Mouse (Mus musculus) kidney, adult 11 months (tissue): ENCODE measurements around the gene Pgls.
A peak's percentile ranks its signal among the peaks of the same experiment; 100 is the strongest.

Experiments
- DNase-seq: peaks from one replicate; pipeline ENCODE4 v3.0.0; 2022

The Pgls gene

DNA sequence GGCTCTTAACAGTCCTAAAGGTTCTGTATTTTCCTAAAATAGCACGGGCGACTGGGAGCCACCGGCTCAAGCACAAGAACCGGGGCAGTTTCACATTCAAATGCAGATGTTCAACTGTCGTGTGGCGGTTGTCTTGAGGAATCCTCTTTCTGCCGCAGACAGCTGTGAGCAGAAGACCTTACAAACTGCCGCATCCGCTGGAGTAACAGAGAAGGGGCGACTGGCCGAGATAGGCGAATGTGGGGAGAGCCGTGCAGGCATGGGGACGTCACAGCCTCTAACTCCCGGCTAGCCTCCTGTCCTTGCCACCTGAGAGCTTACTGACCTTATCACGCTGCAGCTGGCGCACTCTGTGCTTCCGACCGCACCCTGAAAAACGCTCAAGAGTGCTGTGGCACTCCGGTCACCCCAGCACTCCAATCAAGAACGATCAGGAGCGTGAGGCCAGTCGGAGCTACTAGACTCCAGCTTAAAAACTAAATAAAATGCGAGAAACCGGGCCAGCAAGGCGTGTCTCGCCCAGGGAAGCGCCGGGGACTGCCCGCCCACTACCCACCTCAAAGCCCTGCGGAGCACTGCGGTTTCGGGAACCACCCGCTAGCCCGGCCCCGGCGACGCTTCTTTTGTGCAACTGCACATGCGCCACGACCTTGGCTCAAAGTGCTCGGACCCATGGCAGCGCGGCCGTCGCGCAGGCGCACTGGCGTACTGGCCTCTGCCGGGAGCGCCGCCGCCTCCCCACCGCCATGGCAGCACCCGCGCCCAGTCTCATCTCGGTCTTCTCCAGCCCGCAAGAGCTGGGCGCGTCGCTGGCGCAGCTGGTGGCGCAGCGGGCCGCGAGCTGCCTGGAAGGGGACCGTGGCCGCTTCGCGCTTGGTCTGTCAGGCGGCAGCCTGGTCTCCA is at the start of gene Pgls:
Gene Pgls (plus strand): TSS at position 706 of the 903 bp plus-strand sequence.
- peak; percentile 95 for DNase-seq

DNA sequence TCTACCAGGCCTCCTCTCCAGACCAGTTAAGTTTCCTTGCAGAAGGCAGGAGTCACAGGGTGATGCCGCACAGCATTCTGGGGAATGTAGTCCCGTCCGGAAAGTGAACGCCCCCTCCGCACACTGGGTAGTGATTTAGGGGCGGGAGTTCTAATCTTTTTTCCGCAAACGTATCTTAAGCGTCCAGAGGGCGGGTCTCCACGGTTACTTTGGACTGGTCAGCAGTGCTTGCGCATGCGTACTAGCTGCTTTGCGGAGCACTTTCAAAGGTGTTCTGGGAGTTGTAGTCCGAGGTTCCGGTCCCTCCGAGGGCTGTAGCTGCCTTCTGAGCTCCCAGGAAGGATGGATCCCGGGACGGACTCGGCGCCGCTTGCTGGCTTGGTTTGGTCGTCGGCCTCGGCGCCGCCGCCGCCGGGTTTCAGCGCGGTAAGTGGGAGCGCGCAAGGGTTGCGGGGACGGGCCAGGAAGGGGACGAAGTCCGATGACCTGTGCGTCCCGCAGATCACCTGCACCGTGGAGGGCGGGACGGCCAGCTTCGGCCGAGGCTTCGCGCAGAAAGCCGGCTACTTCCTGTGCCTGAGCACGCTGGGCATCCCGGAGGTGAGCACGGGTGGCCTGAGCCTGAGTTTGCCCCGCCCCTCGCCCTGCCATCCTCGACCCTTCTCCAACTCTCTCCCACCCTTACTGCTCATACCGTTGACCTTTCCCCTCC is 49.2 kb upstream of the Pgls start, which contains the start of gene Mvb12a:
Gene Mvb12a (plus strand): TSS at position 291 of the 712 bp plus-strand sequence.
- peak; percentile 99 for DNase-seq

DNA sequence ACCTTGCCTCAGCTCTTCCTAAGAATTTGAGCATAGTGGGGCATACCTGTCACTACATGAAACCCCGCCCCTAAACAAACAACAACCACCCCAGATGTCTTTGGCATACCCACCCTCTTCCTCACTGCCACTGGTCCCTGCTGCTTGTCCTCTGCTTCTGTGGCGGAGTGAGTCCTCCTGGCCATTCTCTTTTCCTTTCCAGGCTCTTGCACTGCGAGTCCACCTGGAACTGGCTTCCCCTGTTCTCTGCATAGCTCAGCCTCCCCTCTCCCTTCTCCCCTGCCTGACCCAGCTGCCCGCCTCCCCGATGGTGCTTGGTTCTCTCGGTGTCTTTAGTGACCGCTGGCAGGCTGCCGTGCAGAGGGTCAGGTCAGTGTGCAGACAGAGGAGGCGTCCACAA is 48.2 kb upstream of the Pgls start:
- DNase-seq = no peak

DNA sequence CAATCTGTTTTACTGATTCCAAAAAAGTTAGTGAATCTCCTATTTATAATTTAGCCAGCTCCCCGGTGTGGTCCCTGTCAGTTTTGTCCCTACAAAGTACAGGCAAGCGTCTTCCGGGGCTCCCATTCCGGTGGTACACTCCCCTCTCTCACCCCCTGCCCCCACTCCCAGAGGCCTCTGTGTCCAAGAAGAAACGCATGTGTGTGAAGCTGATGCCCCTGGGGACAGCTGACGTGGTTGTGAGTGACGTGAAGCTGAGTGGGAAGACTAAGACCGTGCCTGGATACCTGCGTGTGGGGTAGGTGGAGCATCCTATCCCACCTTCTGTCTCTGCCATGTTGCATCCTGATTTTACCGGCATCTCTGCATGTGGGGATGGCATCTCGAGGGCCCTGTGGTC is 46.9 kb upstream of the Pgls start:
- DNase-seq = no peak

DNA sequence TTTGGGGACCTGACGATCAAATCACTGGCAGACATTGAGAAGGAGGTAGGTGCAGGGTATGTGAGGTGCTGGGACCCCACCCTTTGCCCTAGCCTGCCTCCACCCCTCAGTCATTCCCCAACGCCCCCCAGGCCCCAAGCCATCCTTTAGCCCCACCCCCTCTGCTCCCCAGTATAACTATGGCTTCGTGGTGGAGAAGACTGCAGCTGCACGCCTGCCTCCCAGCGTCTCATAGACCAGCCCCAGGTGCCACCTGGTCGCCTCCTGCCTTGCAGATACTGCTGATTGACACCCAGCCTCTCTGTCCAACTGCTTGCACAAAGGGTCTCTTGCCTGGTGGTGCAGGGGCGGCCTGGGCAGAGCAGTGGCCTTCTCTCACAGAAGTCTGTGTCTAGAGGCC is 44.4 kb upstream of the Pgls start:
- DNase-seq = no peak

DNA sequence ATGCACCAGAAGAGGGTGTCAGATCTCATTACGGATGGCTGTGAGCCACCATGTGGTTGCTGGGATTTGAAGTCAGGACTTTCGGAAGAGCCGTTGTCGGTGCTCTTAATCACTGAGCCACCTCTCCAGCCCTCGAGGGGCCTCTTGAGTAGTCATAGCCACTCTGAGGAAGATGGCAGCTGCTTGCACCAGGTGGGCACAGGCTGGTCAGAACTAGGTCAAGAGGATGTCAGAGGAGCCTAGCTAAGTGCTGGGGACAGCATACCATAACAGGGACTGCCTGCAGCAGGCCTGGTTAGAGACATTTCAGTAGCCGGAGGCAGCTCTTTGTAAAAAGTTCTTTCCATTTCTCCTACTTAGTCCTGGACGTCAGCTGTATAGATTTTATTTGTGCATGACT is 41.2 kb upstream of the Pgls start:
- DNase-seq = no peak

DNA sequence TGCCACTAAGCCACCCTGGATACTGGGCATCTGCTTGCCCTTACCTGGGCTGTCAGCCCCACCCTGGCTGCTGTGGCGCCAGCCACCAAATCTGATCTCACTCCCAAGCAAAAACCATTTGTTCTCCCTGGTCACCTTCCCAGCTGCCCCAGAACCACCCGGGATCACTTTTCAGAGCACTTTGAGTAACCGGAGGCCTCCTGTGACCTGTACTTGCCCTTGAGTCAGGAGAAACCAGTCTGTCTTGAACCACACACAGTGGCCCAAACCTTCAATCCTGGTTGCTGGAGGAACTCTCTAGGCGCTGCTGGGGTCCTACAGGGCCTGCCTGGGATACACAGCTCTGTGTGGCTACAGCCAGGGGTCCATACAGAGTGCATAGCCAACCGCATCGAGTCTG is 39.2 kb upstream of the Pgls start:
- DNase-seq = peak; percentile 7

DNA sequence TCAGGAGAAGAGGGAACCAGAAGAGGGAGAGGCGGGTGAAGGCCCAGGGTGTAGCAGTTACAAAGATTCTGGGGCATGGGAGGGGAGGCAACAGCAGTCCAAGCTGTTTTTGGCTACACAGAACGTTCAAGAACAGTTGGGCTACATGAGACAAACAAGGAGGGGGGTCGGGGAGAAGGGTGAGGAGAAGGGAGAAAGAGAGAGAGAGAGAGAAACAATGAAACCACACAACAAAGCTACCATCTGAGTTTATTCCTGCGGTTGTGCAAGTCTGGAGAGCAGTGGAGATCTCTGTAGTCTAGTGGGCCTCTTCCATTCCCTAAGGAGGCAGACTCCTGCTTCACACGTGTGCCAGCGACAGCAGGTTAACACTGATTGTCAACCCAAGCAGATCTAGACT is 38.0 kb upstream of the Pgls start:
- DNase-seq = no peak

DNA sequence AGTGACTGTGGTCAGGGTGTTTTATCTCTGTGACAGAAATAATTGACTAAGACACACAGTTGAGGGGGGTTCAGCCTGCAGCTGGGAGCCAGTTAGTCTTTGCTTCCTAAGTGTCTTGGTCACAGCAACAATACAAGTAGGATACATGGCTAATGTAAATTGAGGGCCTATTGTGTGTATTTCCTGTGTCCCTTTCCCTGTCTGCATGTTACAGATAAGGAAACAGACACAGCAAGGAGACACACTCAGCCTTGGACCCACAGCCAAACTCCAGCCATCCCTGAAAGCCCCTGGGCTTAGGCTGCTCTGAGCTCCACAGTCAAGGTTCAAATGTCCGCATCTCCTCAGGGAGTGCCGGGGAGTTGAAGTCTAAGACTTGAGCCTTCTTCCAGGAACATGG is 37.3 kb upstream of the Pgls start:
- no peak for DNase-seq

DNA sequence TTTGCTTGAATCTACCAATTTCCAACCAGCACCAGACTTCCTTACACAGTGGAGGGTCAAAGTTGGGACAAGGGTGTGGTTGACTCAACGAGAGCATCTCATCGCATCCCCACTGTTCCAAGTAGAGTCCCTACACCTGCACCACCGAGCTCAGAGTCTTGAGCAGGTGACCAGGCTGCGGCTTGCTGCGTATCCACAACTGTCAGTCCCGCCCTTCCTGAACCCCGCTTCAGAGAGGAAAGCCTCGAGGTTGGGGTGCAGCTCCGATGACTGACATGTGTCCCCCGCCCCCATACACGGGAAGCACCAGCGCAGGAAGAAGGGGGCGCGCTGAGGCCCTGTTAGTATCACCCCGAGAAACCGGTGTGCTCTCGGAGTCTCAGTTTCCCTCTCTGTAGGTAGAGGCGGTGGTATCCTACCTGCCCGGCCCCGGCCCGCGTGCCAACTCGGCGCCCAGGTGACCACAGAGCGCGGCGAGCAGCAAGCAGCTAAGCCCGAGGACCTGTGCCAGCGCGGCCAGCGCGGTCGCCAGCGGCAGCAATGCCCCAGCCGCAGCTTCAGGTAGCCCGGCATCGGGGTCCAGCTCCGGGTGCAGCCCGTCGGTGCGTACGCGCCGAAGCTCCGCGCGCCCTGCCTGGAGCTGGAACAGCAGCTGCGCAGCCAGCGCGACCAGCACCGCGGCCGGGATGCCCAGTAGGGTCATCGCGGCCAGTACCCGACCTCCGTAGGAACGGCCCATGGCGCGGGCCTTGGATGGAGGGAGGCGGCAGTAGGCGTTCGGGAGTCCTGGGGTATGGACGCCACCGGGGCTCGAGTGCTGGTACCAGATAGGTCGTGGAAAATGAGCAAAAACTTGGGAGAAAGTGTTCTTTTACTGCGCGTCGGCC is 33.7 kb upstream of the Pgls start, which contains the start of gene Tmem221:
Gene Tmem221 (minus strand): TSS at position 801 of the 887 bp plus-strand sequence.
- DNase-seq = no peak

DNA sequence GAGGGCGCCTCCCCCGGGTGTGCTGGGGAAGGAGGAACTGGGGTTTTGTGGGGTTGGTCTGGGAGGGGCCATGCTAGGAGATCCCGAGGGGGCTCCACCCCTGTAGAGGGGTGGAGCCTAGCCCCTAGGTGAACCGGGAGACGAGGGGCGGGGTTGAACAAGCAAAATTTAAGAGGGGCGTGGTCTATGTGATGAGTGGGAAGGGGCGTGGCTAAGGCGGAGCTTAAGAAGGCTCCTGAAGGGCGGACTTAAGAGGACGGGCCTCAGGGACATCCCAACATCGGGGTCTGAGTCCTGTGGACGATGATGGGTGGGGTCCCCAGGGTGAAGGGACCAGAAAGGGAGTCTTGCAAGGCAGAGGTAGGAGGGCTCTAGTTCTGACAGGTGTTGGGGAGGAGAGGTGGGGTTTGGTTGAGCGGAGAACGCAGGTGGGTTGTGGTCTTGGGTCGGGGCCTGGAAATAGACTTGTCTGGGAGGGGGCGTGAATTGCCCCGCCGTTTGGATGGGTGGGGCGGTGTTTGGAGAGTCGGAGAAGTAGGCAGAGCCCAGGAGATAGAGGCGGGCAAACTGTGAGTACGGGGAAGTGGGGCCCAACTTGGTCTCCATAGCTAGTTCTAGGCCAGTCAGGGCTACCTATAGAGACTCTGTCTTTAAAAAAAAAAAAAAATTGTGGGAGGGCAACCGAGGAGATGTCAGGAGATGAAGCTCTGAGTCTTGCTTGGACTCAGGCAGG is 32.9 kb upstream of the Pgls start:
- peak; percentile 87 for DNase-seq

DNA sequence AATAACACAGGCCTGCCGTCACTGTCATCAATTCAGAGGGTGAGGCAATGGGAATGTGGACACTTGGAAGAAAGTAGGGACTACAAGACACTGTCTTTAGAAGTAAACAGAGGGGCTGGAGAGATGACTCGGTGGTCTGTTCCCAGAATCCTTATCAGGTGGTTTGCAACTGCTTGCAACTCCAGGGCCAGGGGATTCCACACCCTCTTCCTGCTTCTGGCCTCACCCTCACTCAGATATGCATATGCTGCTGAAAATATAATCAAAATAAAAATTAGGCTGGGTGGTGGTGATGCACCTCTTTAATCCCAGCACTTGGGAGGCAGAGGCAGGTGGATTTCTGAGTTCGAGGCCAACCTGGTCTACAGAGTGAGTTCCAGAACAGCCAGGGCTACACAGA is 31.9 kb upstream of the Pgls start:
- DNase-seq = no peak

DNA sequence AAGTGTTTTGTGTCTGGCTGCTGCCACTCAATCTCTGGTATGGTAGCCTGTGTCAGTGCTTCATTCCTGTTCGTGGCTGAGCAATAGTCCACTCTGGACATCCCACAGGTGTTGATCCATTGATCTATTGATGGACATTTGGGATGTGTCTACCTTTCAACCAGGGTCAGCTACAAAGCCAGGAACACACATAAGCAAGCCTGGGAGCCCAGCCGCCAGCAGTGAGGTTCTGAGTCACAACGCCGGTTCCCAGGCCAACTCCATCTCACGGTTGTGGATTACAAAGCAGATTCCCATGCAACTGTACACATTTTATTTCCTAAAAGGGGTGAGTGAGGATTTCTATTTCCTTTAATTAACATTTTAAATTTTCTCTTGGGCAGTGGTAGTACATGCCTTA is 31.2 kb upstream of the Pgls start:
- DNase-seq = no peak

DNA sequence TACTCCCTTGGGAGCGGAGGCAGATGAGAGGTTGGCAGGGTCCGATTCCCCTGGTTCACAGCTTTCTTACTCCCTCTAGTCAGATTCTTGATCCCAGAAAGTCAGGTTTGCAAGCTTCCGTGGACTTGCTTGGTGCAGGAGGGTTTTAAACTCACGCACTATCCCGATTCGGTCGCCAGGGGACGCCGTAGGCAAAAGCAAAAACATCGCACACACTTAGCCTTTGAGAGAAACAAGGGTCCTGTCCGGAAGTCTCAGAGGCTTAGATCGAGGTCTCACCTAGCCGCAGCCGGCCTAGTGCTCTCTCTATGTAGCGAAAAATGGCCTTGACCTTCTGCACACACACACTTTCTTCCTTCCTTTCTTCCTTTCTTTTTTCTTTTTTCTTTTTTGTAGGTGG is 30.6 kb upstream of the Pgls start:
- peak; percentile 52 for DNase-seq

DNA sequence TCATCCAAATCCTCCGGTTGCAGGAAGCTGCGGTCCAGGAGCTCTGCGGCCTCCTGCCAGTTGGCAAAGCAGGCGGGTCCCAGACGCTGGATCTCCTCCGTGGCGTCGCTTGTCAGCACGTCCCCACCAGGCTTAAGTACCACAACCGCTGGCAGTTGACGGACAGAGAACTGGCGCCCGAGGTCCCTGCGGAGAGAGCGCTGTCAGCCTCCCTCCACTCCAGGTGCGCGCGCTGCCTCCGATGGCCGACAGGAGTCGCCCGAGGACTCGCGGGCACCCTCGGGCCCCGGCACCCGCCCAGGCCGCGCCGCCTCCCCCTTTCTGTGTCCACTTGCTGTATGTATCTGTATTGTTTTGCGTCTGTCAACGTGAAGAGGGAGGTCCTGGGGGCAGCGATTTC is 29.2 kb upstream of the Pgls start:
- peak; percentile 69 for DNase-seq

DNA sequence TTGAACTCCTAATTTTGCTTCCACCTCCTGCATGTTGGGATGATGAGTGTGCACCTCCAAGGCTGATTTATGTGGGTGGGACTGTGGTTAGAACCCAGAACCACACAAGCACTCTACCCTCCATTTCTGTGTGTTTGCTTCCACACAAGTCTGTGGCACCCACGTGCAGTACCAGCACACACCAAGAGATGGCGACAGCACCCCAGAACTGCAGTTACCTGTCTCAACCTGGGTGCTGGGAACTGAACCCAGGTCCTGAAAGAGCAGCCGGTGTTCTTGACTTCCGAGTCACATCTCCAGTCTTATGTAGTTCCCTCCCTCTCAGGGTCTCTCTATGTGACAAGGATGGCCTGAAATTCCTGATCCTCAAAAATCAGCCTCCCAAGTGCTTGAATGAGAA is 28.0 kb upstream of the Pgls start:
- no peak for DNase-seq

DNA sequence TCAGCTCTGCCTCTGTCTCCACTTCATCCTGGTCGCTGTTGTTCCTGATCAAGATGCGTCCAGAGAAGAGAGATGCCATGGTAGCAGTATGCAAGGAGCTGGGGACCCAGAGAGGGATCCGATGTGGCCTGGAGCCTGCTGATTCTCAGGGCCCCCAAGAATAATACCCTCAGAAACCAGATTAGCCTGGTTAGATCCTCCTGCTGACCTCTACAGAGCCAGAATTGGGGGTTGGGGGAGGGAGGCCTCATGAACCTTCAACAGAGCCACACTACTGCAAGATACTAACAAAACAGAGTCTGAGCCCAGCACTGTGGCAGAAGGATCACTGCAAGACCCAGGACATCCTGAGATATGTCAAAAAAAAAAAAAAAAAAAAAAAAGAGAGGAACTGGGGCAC is 25.5 kb upstream of the Pgls start, which contains the start of gene Nxnl1:
Gene Nxnl1 (minus strand): TSS at position 101 of the 400 bp plus-strand sequence.
- DNase-seq = no peak

DNA sequence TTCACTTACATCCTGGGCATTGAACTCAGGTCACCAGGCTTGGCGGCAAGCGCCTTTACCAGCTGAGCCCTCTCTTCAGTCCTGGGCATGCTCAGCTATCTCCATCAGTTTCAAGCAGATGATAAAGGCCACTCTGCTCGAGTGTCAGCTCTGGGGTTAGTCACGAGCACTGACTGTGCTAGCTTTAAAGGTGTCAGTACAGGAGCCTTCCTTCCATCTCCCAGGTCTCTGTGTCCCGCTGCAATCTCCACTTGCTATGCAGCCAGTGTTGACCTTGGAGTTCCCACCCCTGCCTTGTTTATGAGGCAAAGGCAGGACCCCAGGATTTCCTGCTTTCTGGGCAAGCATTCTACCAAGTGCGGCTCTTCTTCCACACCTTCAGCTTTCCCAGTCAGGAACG is 24.4 kb upstream of the Pgls start:
- DNase-seq = no peak

DNA sequence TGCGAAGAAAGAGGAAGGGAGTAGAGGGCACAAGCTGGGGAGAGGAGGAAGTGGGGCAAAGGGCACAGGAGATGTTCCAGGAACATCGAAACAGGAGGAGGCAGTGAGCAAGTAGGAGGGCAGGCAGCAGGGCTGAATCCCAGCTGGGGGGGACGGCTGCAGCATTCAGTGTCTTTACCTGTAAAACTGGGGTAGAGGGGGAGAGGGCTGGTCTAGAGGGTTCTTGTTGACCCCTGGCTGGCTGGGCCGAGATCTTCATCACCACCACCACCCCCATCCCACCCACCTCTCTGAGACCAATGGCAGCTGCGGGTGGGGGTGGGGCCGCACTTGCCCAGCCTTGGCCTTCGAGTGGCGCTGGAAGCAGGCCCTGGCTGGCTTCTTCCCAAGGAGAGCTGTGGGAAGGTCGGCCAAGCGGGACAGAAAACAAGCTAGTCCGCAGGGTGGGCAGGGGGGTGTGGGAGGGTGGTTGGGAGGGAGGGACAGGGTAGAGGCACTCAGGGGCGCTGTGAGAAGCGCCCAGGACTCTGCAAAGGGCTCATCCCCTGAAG is 23.5 kb upstream of the Pgls start, which contains the start of gene Slc27a1:
Gene Slc27a1 (plus strand): TSS at position 496 of the 551 bp plus-strand sequence.
- DNase-seq = peak; percentile 92

DNA sequence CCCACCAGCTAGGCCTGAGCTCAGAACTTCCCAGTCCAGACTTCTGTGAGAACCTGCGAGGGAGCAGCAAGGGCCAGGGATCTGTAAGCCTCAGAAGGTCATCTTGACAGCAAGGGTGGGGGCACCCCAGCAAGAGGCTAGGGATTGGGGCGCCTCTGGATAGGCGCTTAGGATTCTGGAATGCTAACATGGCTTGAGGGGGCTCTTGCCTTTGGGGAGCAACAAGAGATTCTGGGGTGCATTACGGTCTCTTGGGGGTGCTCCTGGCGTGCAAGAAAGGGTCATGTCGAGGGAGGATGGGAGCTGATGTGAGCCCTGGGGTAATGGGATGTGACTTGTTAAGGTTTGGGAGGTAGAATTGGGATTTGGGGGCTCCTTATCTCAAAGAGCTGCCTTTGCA is 23.0 kb upstream of the Pgls start:
- no peak for DNase-seq

DNA sequence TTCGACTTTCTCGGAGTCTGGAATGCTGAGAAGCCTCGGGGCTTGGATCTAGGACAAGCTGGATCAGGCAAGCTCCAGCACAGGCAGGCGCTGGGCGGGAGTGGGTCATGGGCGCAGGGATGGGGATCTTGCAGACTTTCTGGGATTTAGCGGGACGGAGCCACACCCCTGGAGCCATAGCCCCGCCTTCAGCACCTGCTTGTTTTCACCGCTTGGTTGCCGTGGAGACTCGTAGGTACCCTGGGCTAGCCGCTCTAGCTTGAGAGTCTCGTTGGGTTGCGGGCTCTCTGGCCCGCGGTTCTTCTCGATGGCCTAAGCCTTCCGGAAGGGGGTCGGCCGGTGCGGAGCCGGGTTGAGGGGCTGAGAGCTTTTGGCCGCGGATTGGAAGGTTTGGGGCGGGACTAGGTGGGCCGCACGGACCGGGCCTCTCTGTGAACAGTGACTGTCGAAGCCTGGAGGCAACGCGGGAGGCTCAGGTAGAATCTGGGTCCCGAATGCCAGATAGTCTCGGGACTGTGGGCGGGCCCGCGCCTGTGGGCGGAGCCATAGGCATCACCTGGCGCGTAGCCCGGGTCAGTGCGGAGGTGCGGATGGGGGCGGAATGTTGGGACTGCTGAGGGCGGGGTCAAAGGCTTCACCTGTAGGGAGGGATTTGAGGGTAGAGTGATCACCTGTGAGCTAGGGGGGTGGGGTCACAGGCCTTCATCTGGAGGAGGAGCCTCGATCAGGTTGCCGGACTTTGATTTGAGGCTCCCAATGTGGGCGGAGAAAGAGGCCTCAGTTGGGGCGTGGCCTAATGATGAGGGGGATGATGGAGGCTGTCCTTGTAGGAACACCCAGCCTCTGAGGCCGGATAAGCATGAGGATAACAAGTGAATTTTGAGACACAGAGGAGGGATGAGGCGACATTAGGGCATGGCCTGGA is 22.3 kb upstream of the Pgls start:
- DNase-seq = peak; percentile 99
